Mouse (Mus musculus): ENCODE data around the gene Gpr152.
A peak's percentile ranks its signal among the peaks of the same experiment; 100 is the strongest.

GRCm38 (mm10) chr19:4096642-4097440 lies 42.7 kb upstream of the Gpr152 start, which contains the start of gene Cdk2ap2:
- TF ChIP-seq CTCF (IDR thresholded peaks at IDR 0.05; ENCODE audit: insufficient read depth, low read depth, low read length) (0 out of 2 replicates have a peak, but pooled peaks have one; percentile 2), POLR2A (IDR thresholded peaks at IDR 0.05; ENCODE audit: insufficient read depth, low read depth, low read length) (peak; percentile 52)

Measured in olfactory bulb, adult 2 months (tissue).